Mouse (Mus musculus) kidney, adult 2 months (tissue): ENCODE results near the gene Stambp.

Source experiments
- CTCF ChIP-seq: fragments of 200-500 bp; conservative IDR thresholded peaks from 2 replicates; pipeline ENCODE4 v1.5.1; 2011; ENCODE audit warnings: low read depth, mild to moderate bottlenecking, control low read depth, low read length, moderate library complexity, mixed read lengths; ENCODE audit not compliant: insufficient read depth, insufficient read length
- POLR2A ChIP-seq: fragments of 200-500 bp; IDR thresholded peaks from one replicate; pipeline ENCODE4 v1.6.1; 2011; ENCODE audit warnings: low read depth, low read length, control low read depth

- TF ChIP-seq CTCF: no peak
- TF ChIP-seq POLR2A: no peak
Observed at GRCm38 (mm10) chr6:83501524-83502310, 70.8 kb downstream of the Stambp start.
